Mouse (Mus musculus): ENCODE data around the gene Sap25.

DNA sequence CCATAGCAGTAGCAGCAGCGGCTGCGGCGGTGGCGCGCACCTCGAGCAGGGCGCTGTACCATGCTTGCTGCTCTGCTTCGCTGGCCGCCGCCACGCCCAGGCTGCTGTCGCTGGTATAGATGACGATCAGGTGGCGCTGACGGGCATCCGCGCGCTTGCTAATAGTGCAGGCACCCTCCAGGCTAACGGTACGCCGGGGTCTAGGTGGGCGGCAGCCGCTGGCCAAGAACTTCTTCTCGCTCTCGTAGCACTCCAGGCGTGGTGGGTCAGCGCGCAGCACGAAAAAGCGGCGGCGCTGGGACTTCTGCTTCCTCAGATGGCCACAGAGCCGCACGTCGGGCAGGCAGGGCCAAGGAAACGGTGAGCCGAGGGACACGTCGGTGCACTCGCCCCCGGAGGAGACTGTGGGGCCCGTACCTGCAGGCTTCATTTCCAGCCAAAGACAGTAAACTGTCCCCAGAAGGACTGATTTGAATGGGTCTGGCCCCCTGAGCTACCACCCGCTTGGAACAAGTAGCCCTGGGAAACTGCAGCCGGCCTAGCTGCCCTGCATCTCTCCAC, 4.0 kb downstream of the Sap25 start:
- TF ChIP-seq CTCF (IDR thresholded peaks at IDR 0.05; ENCODE audit: control insufficient read depth, insufficient read depth, insufficient replicate concordance, low read depth, low read length), result no peak
- TF ChIP-seq POLR2A (IDR thresholded peaks at IDR 0.05; ENCODE audit: control insufficient read depth, low read depth, low read length), result no peak

Measured in testis, adult 2 months (tissue).